In the genomic region with DNA sequence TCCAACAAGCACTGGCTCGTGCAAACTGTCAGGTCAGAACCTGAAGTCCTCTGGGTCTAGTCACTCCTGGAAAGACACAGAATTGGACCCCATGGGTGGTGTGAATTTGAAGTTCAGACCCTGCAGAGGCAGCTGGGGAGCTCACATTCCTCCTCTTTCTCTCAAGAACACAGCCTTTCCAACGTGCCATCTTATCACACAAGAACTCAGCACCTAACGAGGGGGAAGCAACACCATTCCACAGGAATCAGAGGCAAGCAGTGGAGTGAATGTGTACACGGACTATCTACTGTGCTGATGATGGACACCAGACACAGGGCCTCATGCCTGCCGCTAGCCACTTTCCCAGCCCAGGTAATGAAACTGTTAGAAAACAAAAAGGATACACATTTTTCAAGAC, we compare ENCODE assay signal across 8 mouse cellular contexts. TPM values are rescaled to one million over a fixed set of nuclear protein-coding genes. Genes with fewer than 3 reads are reported as not detected.
A peak's percentile ranks its signal among the peaks of the same experiment; 100 is the strongest.
DNase-seq lines count a peak whose midpoint lies in the region; ATAC-seq and TF ChIP-seq lines count a peak whose summit lies in the region.
"Had no signal": no experiment of that assay in that cellular context is flagged by ENCODE, and none has a peak within 500 bp of the region (broad histone marks: within the 10 kb centered on the region; RNA-seq: fewer than 3 reads in every experiment).

No protein-coding gene starts in this region.

- ATAC-seq in kidney, embryonic 16.5 days (ENCODE audit: low FRiP score, low TSS enrichment): no peak
- ATAC-seq in liver, embryonic 11.5 days (replicated peaks; ENCODE audit: low FRiP score): no peak
- ATAC-seq in cerebellum, adult (ENCODE audit: insufficient number of reproducible peaks, low FRiP score, low TSS enrichment): no peak

- in situ Hi-C loops in ES-E14 (cut with MboI; ENCODE audit: low sequenced_read_pairs in 2 of 2, unreplicated experiment in 2 of 2): no loop called here

- H3K4me2 ChIP-seq in kidney, embryonic 16.5 days (replicated peaks; ENCODE audit: low read depth, low read length): peak overlapping the region; percentile 84
- H3K4me2 ChIP-seq in liver, embryonic 11.5 days: peak overlapping the region; percentile 87

- DNase-seq in kidney, adult 9 months: no peak
- DNase-seq in ES-E14 (ENCODE audit: low read depth, low spot score): no peak
- no peak for DNase-seq in embryonic facial prominence, embryonic 10.5 days (ENCODE audit: low spot score)
- DNase-seq in liver, embryonic 11.5 days (ENCODE audit: low spot score): no peak
- no peak for DNase-seq in left cerebral cortex, adult 18-20 months (ENCODE audit: low spot score in 2 of 2)
- DNase-seq: cerebellum, adult 11-12 months had no signal

- no peak overlapping the region for H3K27ac ChIP-seq in kidney, embryonic 16.5 days (ENCODE audit: low read length)
- H3K27ac ChIP-seq in ES-E14 (ENCODE audit: insufficient read depth, low read depth, low read length, poor library complexity, severe bottlenecking): no peak overlapping the region
- no peak overlapping the region for H3K27ac ChIP-seq in embryonic facial prominence, embryonic 10.5 days (replicated peaks)
- no peak overlapping the region for H3K27ac ChIP-seq in liver, embryonic 11.5 days (ENCODE audit: low read depth, low read length)

- H3K9me3 ChIP-seq in kidney, embryonic 16.5 days (ENCODE audit: low read length): no peaks in the 10 kb centered on the region
- no peaks in the 10 kb centered on the region for H3K9me3 ChIP-seq in ES-E14 (ENCODE audit: control insufficient read depth, insufficient read depth, low read depth, low read length)
- no peaks in the 10 kb centered on the region for H3K9me3 ChIP-seq in embryonic facial prominence, embryonic 10.5 days
- no peaks in the 10 kb centered on the region for H3K9me3 ChIP-seq in liver, embryonic 11.5 days (ENCODE audit: control insufficient read depth, low read length)

- peak overlapping the region; percentile 99 for H3K4me3 ChIP-seq in kidney, embryonic 16.5 days (ENCODE audit: low read length)
- no peak overlapping the region for H3K4me3 ChIP-seq in ES-E14 (ENCODE audit: insufficient read depth in 1 of 2, low read depth in 1 of 2, low read length in 2 of 2, poor library complexity in 1 of 2, severe bottlenecking in 1 of 2)
- peak overlapping the region; percentile 90 for H3K4me3 ChIP-seq in embryonic facial prominence, embryonic 10.5 days
- peak overlapping the region; percentile 95 for H3K4me3 ChIP-seq in liver, embryonic 11.5 days (ENCODE audit: low read depth, low read length)

- WGBS in kidney, embryonic 16.5 days: 66% methylated on average over 5 of the region's 5 CpGs
- 75% methylated on average over 5 of the region's 5 CpGs for WGBS in embryonic facial prominence, embryonic 10.5 days
- 63% methylated on average over 5 of the region's 5 CpGs for WGBS in liver, embryonic 11.5 days

- peak overlapping the region; percentile 27; the same call in 1 of the 2 replicates for H3K9ac ChIP-seq in kidney, embryonic 16.5 days (replicated peaks; ENCODE audit: low read length)
- peak overlapping the region; percentile 13; the same call in 1 of the 2 replicates for H3K9ac ChIP-seq in ES-E14 (ENCODE audit: insufficient read depth, low read depth, low read length, poor library complexity, severe bottlenecking)
- peak overlapping the region; percentile 98; the same call in 1 of the 2 replicates for H3K9ac ChIP-seq in liver, embryonic 11.5 days (ENCODE audit: low read depth, low read length)

- peaks cover 20% of the 10 kb centered on the region for H3K4me1 ChIP-seq in kidney, embryonic 16.5 days (ENCODE audit: insufficient read depth, low read length)
- H3K4me1 ChIP-seq in ES-E14 (ENCODE audit: control insufficient read depth in 2 of 2, insufficient read depth in 2 of 2, low read length in 2 of 2, poor library complexity in 1 of 2): peaks cover 2 to 3% of the 10 kb centered on the region in 2 experiments; a peak in 1 of 4 replicates
- H3K4me1 ChIP-seq in embryonic facial prominence, embryonic 10.5 days: peaks cover 22% of the 10 kb centered on the region
- peaks cover 10% of the 10 kb centered on the region; the same call in 1 of the 2 replicates for H3K4me1 ChIP-seq in liver, embryonic 11.5 days (replicated peaks; ENCODE audit: control insufficient read depth, insufficient read depth, low read length)

- peaks cover 46% of the 10 kb centered on the region for H3K36me3 ChIP-seq in kidney, embryonic 16.5 days (ENCODE audit: insufficient read depth, low read length)
- H3K36me3 ChIP-seq in ES-E14 (ENCODE audit: control insufficient read depth, insufficient read depth, low read length, poor library complexity, severe bottlenecking): peaks cover 39% of the 10 kb centered on the region
- H3K36me3 ChIP-seq in embryonic facial prominence, embryonic 10.5 days (replicated peaks): peaks cover 55% of the 10 kb centered on the region
- H3K36me3 ChIP-seq in liver, embryonic 11.5 days (ENCODE audit: control insufficient read depth, insufficient read depth, low read length): peaks cover 38% of the 10 kb centered on the region

- no peaks in the 10 kb centered on the region for H3K27me3 ChIP-seq in kidney, embryonic 16.5 days (ENCODE audit: insufficient read depth, low read length)
- no peaks in the 10 kb centered on the region for H3K27me3 ChIP-seq in embryonic facial prominence, embryonic 10.5 days (replicated peaks; ENCODE audit: low read depth, poor library complexity, severe bottlenecking)
- no peaks in the 10 kb centered on the region for H3K27me3 ChIP-seq in liver, embryonic 11.5 days (replicated peaks; ENCODE audit: control insufficient read depth, insufficient read depth, low read length)

TF ChIP-seq in ES-E14, 5 proteins besides CTCF, POLR2A, EP300 and RAD21:
- TF ChIP-seq ZNF384 (IDR thresholded peaks at IDR 0.05; ENCODE audit: low read depth, low read length) (no peak), HCFC1 (IDR thresholded peaks at IDR 0.05; ENCODE audit: borderline replicate concordance, insufficient read depth, low read length) (no peak), CHD2 (IDR thresholded peaks at IDR 0.05; ENCODE audit: low read depth, low read length) (no peak), MAFK (IDR thresholded peaks at IDR 0.05; ENCODE audit: insufficient read depth, low read depth, low read length) (no peak), ZC3H11A (IDR thresholded peaks at IDR 0.05; ENCODE audit: borderline replicate concordance, low read depth, low read length) (no peak)

RNA-seq across cellular contexts. Expression of gene Sec61a1, which starts 2.0 kb away (rescaled TPM):
- 274 and 277 TPM in 2 replicates for polyA plus RNA-seq in kidney, embryonic 16.5 days (2015; fragmentation: Nextera tagmentation; extraction: Ambion mirVana)
- 414 and 461 TPM in 2 replicates for total RNA-seq in ES-E14 (2012; rRNA removed)
- polyA plus RNA-seq in embryonic facial prominence, embryonic 10.5 days (2016; fragmentation: Nextera tagmentation; extraction: Ambion mirVana): 211 and 222 TPM in 2 replicates
- 214 and 233 TPM in 2 replicates for polyA plus RNA-seq in liver, embryonic 11.5 days (2014; fragmentation: Nextera tagmentation; extraction: Ambion mirVana)
- total RNA-seq in left cerebral cortex, adult 18-20 months (2021): 10 to 100 TPM; 71.6 to 79.5 TPM

RNA-seq across cellular contexts. Expression of gene Ruvbl1, which starts 51.5 kb away (rescaled TPM):
- polyA plus RNA-seq in kidney, embryonic 16.5 days (2015; fragmentation: Nextera tagmentation; extraction: Ambion mirVana): 166 and 186 TPM in 2 replicates
- 117 and 149 TPM in 2 replicates for total RNA-seq in ES-E14 (2012; rRNA removed)
- polyA plus RNA-seq in embryonic facial prominence, embryonic 10.5 days (2016; fragmentation: Nextera tagmentation; extraction: Ambion mirVana): 215 and 227 TPM in 2 replicates
- polyA plus RNA-seq in liver, embryonic 11.5 days (2014; fragmentation: Nextera tagmentation; extraction: Ambion mirVana): 212 and 235 TPM in 2 replicates
- total RNA-seq in left cerebral cortex, adult 18-20 months (2021): 10 to 100 TPM; 42.1 to 44.0 TPM

Comparison
In these comparisons a context has a peak if more than half of its experiments do, and no peak if none do; other contexts are left out.
1. H3K4me3 ChIP-seq: peak in kidney, embryonic 16.5 days (single experiment), embryonic facial prominence, embryonic 10.5 days (single experiment) and liver, embryonic 11.5 days (single experiment); none in ES-E14 (0 of 2).
2. H3K9ac ChIP-seq: peak in every context shown above with its lines; median percentile 98 in liver, embryonic 11.5 days; 27 in kidney, embryonic 16.5 days; 13 in ES-E14.